29 mouse cellular contexts compared by ENCODE assay signal in genomic region chr15:85602021-85602420, GRCm38 (mm10). TPM values are rescaled to one million over a fixed set of nuclear protein-coding genes. Genes with fewer than 3 reads are reported as not detected.
"Had no signal": no experiment of that assay in that cellular context is flagged by ENCODE, and none has a peak within 500 bp of the region (broad histone marks: within the 10 kb centered on the region; RNA-seq: fewer than 3 reads in every experiment).

No protein-coding gene starts in this region.

- ATAC-seq: forebrain, embryonic 13.5 days; forebrain, embryonic 14.5 days; forebrain, embryonic 15.5 days; forebrain, embryonic 16.5 days; forebrain, postnatal 0 days had no signal

- H3K9ac ChIP-seq: embryonic facial prominence, embryonic 12.5 days; embryonic facial prominence, embryonic 13.5 days; embryonic facial prominence, embryonic 15.5 days; forebrain, embryonic 12.5 days; forebrain, embryonic 13.5 days; forebrain, embryonic 15.5 days; forebrain, postnatal 0 days had no signal

- H3K9me3 ChIP-seq: embryonic facial prominence, embryonic 10.5 days; embryonic facial prominence, embryonic 12.5 days; embryonic facial prominence, embryonic 13.5 days; embryonic facial prominence, embryonic 15.5 days; forebrain, embryonic 10.5 days; forebrain, embryonic 12.5 days; forebrain, embryonic 13.5 days; forebrain, embryonic 15.5 days had no signal

- H3K36me3 ChIP-seq: embryonic facial prominence, embryonic 10.5 days; embryonic facial prominence, embryonic 12.5 days; embryonic facial prominence, embryonic 13.5 days; embryonic facial prominence, embryonic 15.5 days; forebrain, embryonic 10.5 days; forebrain, embryonic 12.5 days; forebrain, embryonic 15.5 days had no signal

- DNase-seq: cerebellum, adult 18-20 months; cerebellum, adult 2 months; cerebellum, adult 8-10 months; cerebellum, adult 9-10 months; cerebellum, adult 9-11 months; cerebellum, postnatal 10 days; cerebellum, postnatal 14 days; cerebellum, postnatal 36 days; embryo, embryonic 11 days; forebrain, postnatal 0 days; gastrocnemius, postnatal 10 days; gastrocnemius, postnatal 14 days; gastrocnemius, postnatal 25 days; gastrocnemius, postnatal 36 days; heart, adult 18-20 months; heart, adult 2 months had no signal

- H3K27me3 ChIP-seq: embryonic facial prominence, embryonic 12.5 days; embryonic facial prominence, embryonic 13.5 days; embryonic facial prominence, embryonic 15.5 days; forebrain, embryonic 13.5 days; forebrain, embryonic 15.5 days had no signal

- H3K27ac ChIP-seq: embryonic facial prominence, embryonic 10.5 days; embryonic facial prominence, embryonic 12.5 days; embryonic facial prominence, embryonic 13.5 days; embryonic facial prominence, embryonic 15.5 days; forebrain, embryonic 10.5 days; forebrain, embryonic 12.5 days; forebrain, embryonic 13.5 days; forebrain, embryonic 15.5 days had no signal

- H3K4me1 ChIP-seq: forebrain, embryonic 15.5 days had no signal

- H3K4me2 ChIP-seq: embryonic facial prominence, embryonic 12.5 days; embryonic facial prominence, embryonic 13.5 days; embryonic facial prominence, embryonic 15.5 days; forebrain, embryonic 12.5 days; forebrain, embryonic 13.5 days; forebrain, embryonic 15.5 days had no signal

- H3K4me3 ChIP-seq: embryonic facial prominence, embryonic 10.5 days; embryonic facial prominence, embryonic 12.5 days; embryonic facial prominence, embryonic 13.5 days; embryonic facial prominence, embryonic 15.5 days; erythroblast, embryonic 14.5 days; forebrain, embryonic 10.5 days; forebrain, embryonic 12.5 days; forebrain, embryonic 13.5 days; forebrain, embryonic 15.5 days; heart, adult 2 months had no signal

RNA-seq across cellular contexts. Expression of gene Wnt7b, which starts 19.7 kb away (rescaled TPM):
- total RNA-seq: common myeloid progenitor, adult 5-6 weeks; gastrocnemius, postnatal 25 days; gastrocnemius, postnatal 36 days; granulocyte monocyte progenitor cell, adult 5-6 weeks had no signal
- polyA plus RNA-seq: erythroblast, embryonic 14.5 days had no signal
